Mouse (Mus musculus) adrenal gland, adult 10 weeks (tissue): Measurements from ENCODE around the gene Tm9sf1. TPM values are rescaled to one million over a fixed set of nuclear protein-coding genes. Genes with fewer than 3 reads are reported as not detected.

Experiments used
- polyA plus RNA-seq: library from polyadenylated mRNA; stranded (reverse); fragments of 350-450 nt; fragmentation: Illumina TruSeq; extraction: RNeasy Lipid Tissue Mini Kit (QIAGEN cat#74804); gene quantifications from one replicate; pipeline ENCODE4 v1.2.3, GENCODE M21; 2014; ENCODE audit warnings: low read depth, low replicate concordance

Gene Tm9sf1
- 48.9 TPM for polyA plus RNA-seq

GRCm38 (mm10) chr14:55643060-55643907, at the start of gene Tm9sf1:
TSS of gene Tm9sf1 (minus strand) at chr14:55643806.

GRCm38 (mm10) chr14:55681160-55682117, 37.8 kb upstream of the Tm9sf1 start, which contains the start of gene Tinf2:
TSS of gene Tinf2 (minus strand) at chr14:55681820.

GRCm38 (mm10) chr14:55671833-55672740, 28.5 kb upstream of the Tm9sf1 start, which contains the start of the genes Gmpr2 and Nedd8:
TSS of gene Gmpr2 (plus strand) at chr14:55671941.
TSS of gene Nedd8 (minus strand) at chr14:55672124.

GRCm38 (mm10) chr14:55659960-55660573, 16.5 kb upstream of the Tm9sf1 start, which contains the start of gene Mdp1:
TSS of gene Mdp1 (minus strand) at chr14:55660508.

GRCm38 (mm10) chr14:55649884-55650283, 6.3 kb upstream of the Tm9sf1 start, which contains the start of gene Tssk4:
TSS of gene Tssk4 (plus strand) at chr14:55650184.

GRCm38 (mm10) chr14:55637795-55638194, 5.8 kb downstream of the Tm9sf1 start, which contains the start of gene Gm49378:
TSS of gene Gm49378 (minus strand) at chr14:55637895.

GRCm38 (mm10) chr14:55635523-55636007, 8.0 kb downstream of the Tm9sf1 start, which contains the start of gene Ipo4:
TSS of gene Ipo4 (minus strand) at chr14:55635957.

GRCm38 (mm10) chr14:55617822-55618221, 25.8 kb downstream of the Tm9sf1 start, which contains the start of gene Rec8:
TSS of gene Rec8 (plus strand) at chr14:55618037.

GRCm38 (mm10) chr14:55603271-55603632, 40.4 kb downstream of the Tm9sf1 start, which contains the start of gene Irf9:
TSS of gene Irf9 (plus strand) at chr14:55603571.

GRCm38 (mm10) chr14:55591331-55591891, 52.2 kb downstream of the Tm9sf1 start, which contains the start of gene Rnf31:
TSS of gene Rnf31 (plus strand) at chr14:55591708.

GRCm38 (mm10) chr14:55590748-55591330, 52.8 kb downstream of the Tm9sf1 start, which contains the start of gene Psme2:
TSS of gene Psme2 (minus strand) at chr14:55591113.

Other genes with a start within 250 kb of the Tm9sf1 start
- gene Dhrs4, start 165.0 kb downstream of the Tm9sf1 start, polyA plus RNA-seq, result 46.8 TPM
- not detected for gene Carmil3, start 153.2 kb downstream of the Tm9sf1 start, polyA plus RNA-seq
- gene Cpne6, start 133.4 kb downstream of the Tm9sf1 start, polyA plus RNA-seq, result not detected
- not detected for gene Nrl, start 118.8 kb downstream of the Tm9sf1 start, polyA plus RNA-seq
- 4.3 TPM for gene Pck2, start 103.5 kb downstream of the Tm9sf1 start, polyA plus RNA-seq
- 19.7 TPM for gene Dcaf11, start 83.8 kb downstream of the Tm9sf1 start, polyA plus RNA-seq
- not detected for gene A730061H03Rik, start 83.4 kb downstream of the Tm9sf1 start, polyA plus RNA-seq
- not detected for gene Fitm1, start 68.2 kb downstream of the Tm9sf1 start, polyA plus RNA-seq
- gene Psme1, start 65.7 kb downstream of the Tm9sf1 start, polyA plus RNA-seq, result 266 TPM
- 10.2 TPM for gene Emc9, start 58.5 kb downstream of the Tm9sf1 start, polyA plus RNA-seq
- gene Psme2, start 52.7 kb downstream of the Tm9sf1 start, polyA plus RNA-seq, result 161 TPM
- gene Rnf31, start 52.1 kb downstream of the Tm9sf1 start, polyA plus RNA-seq, result 6.4 TPM
- gene Irf9, start 40.2 kb downstream of the Tm9sf1 start, polyA plus RNA-seq, result 44.9 TPM
- gene Rec8, start 25.8 kb downstream of the Tm9sf1 start, polyA plus RNA-seq, result 2.4 TPM
- gene Ipo4, start 7.8 kb downstream of the Tm9sf1 start, polyA plus RNA-seq, result 13.4 TPM
- gene Gm49378, start 5.9 kb downstream of the Tm9sf1 start, polyA plus RNA-seq, result 1.7 TPM
- not detected for gene Tssk4, start 6.4 kb upstream of the Tm9sf1 start, polyA plus RNA-seq
- gene Mdp1, start 16.7 kb upstream of the Tm9sf1 start, polyA plus RNA-seq, result 32.2 TPM
- gene Gmpr2, start 28.1 kb upstream of the Tm9sf1 start, polyA plus RNA-seq, result 44.1 TPM
- gene Nedd8, start 28.3 kb upstream of the Tm9sf1 start, polyA plus RNA-seq, result 81.5 TPM
- gene Tinf2, start 38.0 kb upstream of the Tm9sf1 start, polyA plus RNA-seq, result 10.6 TPM
- gene Tgm1, start 70.1 kb upstream of the Tm9sf1 start, polyA plus RNA-seq, result not detected
- gene Rabggta, start 78.5 kb upstream of the Tm9sf1 start, polyA plus RNA-seq, result 0.47 TPM
- 15.6 TPM for gene Dhrs1, start 101.9 kb upstream of the Tm9sf1 start, polyA plus RNA-seq
- 6.7 TPM for gene Nop9, start 101.9 kb upstream of the Tm9sf1 start, polyA plus RNA-seq
- gene Cideb, start 114.7 kb upstream of the Tm9sf1 start, polyA plus RNA-seq, result not detected
- not detected for gene Ltb4r2, start 117.6 kb upstream of the Tm9sf1 start, polyA plus RNA-seq
- gene Ltb4r1, start 122.2 kb upstream of the Tm9sf1 start, polyA plus RNA-seq, result 0.41 TPM
- gene Adcy4, start 140.3 kb upstream of the Tm9sf1 start, polyA plus RNA-seq, result 1.1 TPM
- gene Ripk3, start 145.1 kb upstream of the Tm9sf1 start, polyA plus RNA-seq, result not detected
- 2.6 TPM for gene Nfatc4, start 179.3 kb upstream of the Tm9sf1 start, polyA plus RNA-seq
- 0.41 TPM for gene Nynrin, start 210.2 kb upstream of the Tm9sf1 start, polyA plus RNA-seq
- gene Cbln3, start 240.6 kb upstream of the Tm9sf1 start, polyA plus RNA-seq, result not detected
- gene Khnyn, start 241.1 kb upstream of the Tm9sf1 start, polyA plus RNA-seq, result 9.7 TPM